Mouse (Mus musculus) liver (tissue): ENCODE results near the gene Cpa4.

Source experiments
- DNase-seq: peaks from one replicate; pipeline ENCODE4 v3.0.0-alpha.2; 2020; ENCODE audit warnings: mixed read lengths

Cpa4 gene

GRCm38 (mm10) chr6:30568069-30568468 lies at the start of gene Cpa4:
Gene Cpa4, plus strand, starts transcription at chr6:30568369.
- no peak for DNase-seq

DNA sequence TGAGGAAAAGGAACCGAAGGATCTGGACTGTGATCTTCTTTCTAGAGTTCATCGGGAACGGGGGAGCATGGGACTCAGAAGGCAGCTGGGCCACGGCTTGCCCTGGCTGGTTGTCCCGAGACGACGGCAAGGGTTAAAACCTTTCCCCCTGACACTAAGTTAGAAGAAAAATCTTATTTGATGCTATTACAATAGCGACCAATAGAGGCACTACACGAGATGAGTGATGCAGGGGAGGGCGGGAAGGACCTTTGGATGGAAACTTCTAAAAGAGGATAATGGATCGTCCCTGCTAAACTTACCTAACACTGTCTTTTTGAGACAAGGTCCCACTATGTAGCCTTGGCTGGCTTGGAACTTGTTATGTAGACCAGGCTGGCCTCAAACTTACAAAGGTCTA lies 47.8 kb upstream of the Cpa4 start:
- DNase-seq = no peak

- no peak for DNase-seq
Measured at GRCm38 (mm10) chr6:30525456-30526332, 42.5 kb upstream of the Cpa4 start.

GRCm38 (mm10) chr6:30526586-30527515 lies 41.3 kb upstream of the Cpa4 start:
- peak; percentile 24 for DNase-seq

DNA sequence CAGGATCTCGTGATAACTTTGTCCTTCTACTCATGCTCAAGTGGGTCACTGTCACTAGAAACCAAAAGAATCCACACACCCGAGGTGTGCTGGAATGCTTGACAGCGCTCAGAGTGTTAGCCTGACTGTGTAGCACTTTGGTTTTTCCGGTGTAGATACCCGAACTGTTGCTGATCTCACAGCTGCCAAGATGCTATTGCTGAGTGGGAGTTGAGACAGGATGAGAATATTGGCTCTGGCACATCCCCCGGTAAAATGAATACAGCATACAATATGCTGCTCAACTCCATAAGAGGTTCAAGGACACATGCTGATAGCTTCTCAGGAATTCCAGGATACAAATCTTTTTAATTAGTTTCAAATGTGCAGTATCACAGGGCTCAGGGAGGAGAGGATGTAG lies 39.4 kb upstream of the Cpa4 start:
- DNase-seq = no peak

DNA sequence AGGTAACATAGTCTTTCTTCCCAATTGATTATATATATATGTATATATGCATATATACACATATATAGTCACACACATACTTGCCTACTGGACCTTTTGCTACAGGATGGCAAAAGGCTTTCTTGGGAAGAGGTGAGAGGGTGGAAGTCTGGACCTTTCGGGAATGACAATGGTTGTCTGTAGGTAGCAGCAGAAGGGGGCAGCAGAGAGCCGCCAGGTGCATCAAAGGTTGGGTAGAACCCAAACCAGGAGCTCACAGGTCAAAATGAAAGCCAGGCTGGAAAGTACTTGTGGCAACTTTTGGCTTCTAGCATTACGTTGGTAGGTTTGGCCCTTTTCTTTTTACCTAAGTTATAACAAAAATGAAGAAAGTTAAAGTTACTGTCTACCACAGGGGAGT lies 32.8 kb upstream of the Cpa4 start:
- peak; percentile 50 for DNase-seq

GRCm38 (mm10) chr6:30538240-30538639 lies 29.9 kb upstream of the Cpa4 start:
- DNase-seq = no peak

DNA sequence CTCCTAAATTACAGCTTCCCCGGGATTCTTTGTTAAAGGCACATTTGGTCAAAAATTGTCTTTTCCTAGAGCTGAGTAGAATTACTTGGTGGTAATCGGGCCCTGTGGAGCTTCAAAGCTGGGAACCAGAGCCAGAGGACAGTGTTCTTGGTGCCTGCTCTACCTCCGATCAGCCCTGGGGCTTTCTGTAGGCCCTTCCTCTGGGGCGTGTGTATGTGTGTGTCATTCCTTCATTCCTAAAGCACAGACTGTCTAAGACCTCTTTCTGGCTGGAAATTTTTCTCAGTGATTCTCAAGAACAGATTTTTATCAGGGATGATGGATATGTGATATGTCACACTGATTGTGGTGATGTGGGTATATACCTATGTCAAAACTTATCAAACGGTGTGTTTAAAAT lies 29.4 kb upstream of the Cpa4 start:
- no peak for DNase-seq

- no peak for DNase-seq
Measured at GRCm38 (mm10) chr6:30541009-30541799, 27.0 kb upstream of the Cpa4 start, which contains the start of gene Cpa2. Gene Cpa2, plus strand, starts transcription at chr6:30541582.

GRCm38 (mm10) chr6:30542277-30542676 lies 25.9 kb upstream of the Cpa4 start:
- no peak for DNase-seq

DNA sequence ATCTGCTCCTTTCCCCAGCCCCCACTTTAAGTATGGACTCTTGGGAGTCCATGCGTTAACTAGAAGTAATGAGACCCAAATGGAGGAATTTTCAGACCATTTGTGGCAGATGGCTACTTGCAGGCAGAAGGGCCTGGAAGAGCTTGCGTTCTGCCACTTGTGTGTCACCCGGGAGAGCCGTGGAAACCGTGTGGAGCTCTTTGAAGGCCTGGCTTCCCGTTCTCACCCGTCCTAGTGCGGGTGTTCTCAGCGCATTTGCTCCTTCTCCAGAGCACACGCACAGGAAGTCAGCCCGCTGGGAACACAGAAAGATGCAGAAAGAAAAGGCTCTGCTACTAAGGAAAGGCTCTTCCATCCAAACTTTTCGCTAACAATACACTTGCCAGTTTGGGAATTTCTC lies 25.1 kb upstream of the Cpa4 start:
- no peak for DNase-seq

DNA sequence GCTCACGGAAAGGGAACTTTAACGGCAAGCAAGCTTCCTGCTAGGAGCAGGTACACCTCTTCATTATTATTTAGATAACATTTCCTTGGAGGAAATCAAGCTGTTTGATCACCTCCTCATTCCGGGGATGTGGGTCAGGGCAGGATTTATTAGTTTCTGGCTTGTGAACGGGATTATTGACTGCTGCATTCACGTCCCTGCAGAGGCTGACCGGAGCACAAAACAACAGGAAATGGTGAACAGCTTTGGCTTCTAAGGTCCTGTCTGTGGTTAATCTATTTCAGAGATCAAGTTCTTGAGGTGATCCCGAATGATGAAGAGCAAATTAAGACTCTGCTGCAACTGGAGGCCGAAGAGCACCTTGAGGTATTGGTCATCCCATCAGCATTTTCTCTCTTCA lies 24.3 kb upstream of the Cpa4 start:
- DNase-seq = no peak

- no peak for DNase-seq
Measured at GRCm38 (mm10) chr6:30545689-30546088, 22.5 kb upstream of the Cpa4 start.

GRCm38 (mm10) chr6:30546571-30547273 lies 21.4 kb upstream of the Cpa4 start:
- DNase-seq = no peak

GRCm38 (mm10) chr6:30547274-30547645 lies 20.9 kb upstream of the Cpa4 start:
- DNase-seq = peak; percentile 58

DNA sequence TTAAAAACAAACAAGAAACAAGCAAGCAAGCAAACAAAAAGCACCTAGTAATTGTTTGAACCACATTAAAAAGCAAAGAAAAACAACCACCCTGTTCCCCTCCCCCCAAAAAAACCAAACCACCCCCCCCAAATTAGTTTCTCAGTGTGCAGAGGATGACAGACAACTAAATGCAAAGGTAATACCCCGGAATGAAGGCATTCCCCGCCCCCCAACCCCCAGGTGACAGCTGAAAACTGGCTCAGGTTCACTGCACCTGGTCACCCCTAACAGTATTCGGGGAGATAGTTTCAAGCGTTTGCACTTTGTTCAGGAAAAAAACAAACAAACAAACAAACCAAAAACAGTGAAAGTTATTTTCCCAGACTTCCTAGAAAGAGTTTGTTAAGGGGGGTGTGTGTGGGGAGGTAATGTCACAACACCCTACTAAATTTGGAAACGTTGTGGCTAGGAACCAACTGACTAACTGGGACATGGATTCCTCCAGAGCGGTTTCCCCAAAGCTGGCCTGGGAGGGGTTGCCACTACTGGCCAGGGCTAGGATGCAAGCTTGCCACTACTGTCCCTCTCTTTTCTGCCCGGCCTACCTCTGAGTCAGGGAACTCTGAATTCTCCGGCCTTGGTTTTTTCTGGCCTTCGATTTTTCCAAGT lies 20.4 kb upstream of the Cpa4 start:
- DNase-seq = no peak

- no peak for DNase-seq
Measured at GRCm38 (mm10) chr6:30549231-30549761, 18.9 kb upstream of the Cpa4 start.

GRCm38 (mm10) chr6:30550496-30551192 lies 17.5 kb upstream of the Cpa4 start:
- no peak for DNase-seq

DNA sequence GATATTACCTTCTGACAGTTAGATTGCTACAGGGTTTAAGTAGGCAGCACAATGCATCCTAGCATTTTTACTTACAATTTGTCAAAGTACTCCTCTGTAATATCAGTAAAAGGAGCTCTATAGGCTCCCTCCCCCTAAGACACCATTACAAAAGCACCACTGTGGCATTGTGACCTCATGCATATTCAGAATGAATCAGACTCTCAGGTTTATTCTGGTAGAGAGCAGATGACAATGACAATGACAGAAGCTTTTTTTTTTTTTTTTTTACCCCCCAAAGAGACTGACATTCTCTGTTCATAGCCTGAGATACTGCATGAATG lies 17.0 kb upstream of the Cpa4 start:
- no peak for DNase-seq

- DNase-seq = no peak
Measured at GRCm38 (mm10) chr6:30551644-30552580, 16.3 kb upstream of the Cpa4 start.
